Mouse (Mus musculus): ENCODE results near the gene Gm17387. TPM values are rescaled to one million over a fixed set of nuclear protein-coding genes. Genes with fewer than 3 reads are reported as not detected.

Gene Gm17387
- total and polyA plus RNA-seq, 3 experiments = not detected

DNA sequence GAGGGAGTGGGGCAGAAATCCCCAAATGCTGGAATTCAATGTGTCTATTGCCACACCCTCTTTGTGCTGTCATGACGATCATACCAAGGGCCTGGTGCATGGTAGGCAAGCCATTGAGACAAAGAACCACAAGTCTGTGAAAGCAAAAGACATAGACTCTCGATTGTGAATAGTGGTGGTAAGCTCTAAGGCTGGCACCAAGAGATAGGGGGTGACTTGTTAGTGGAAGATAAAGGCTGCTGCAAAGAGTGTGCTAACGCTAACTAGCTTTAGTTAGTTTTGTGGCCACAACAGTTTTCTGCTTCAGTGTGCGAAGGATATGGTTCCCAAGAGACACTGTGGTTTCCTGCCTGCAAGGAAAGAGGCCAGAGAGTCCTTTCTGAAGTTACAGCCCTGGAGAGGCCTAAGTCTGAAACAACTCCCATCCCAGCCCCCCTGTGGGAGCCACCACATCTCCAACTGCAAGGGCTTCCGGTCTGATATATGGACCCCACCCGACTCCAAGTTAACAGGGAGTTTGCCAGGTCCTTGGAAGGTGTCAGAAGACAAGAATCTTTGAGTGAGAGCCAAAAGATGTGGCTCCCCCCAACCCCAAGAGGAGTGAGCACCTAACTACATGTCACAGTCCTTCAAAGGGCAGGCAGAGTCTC lies 18.1 kb downstream of the Gm17387 start:
- H3K27ac ChIP-seq (ENCODE audit: control insufficient read depth, low read depth, low read length) = peak overlapping the region; percentile 81
- H3K4me1 ChIP-seq (ENCODE audit: control insufficient read depth in 1 of 2, insufficient read depth in 2 of 2, low read length in 2 of 2) = peaks cover 2 to 21% of the 10 kb centered on the region in 2 experiments
- H3K4me3 ChIP-seq (ENCODE audit: control insufficient read depth in 1 of 2, insufficient read depth in 1 of 2, low read depth in 2 of 2, low read length in 2 of 2) = peak overlapping the region; percentile 45 to 49
- TF ChIP-seq ELF1 (IDR thresholded peaks at IDR 0.05; ENCODE audit: low read depth, low read length) (no peak), UBTF (IDR thresholded peaks at IDR 0.05; ENCODE audit: borderline replicate concordance, insufficient read depth, low read depth, low read length) (no peak), ZMIZ1 (IDR thresholded peaks at IDR 0.05; ENCODE audit: low read depth, low read length) (0 out of 2 replicates have a peak, but pooled peaks have one; percentile 43), RAD21 (IDR thresholded peaks at IDR 0.05; ENCODE audit: low read depth, low read length) (no peak), ZKSCAN1 (IDR thresholded peaks at IDR 0.05; ENCODE audit: low read depth, low read length) (no peak), EP300 (IDR thresholded peaks at IDR 0.05; ENCODE audit: low read depth in 1 of 2, low read length in 2 of 2) (peak; percentile 67 to 80), TAL1 (IDR thresholded peaks at IDR 0.05; ENCODE audit: low read length) (peak; percentile 88), ZNF384 (IDR thresholded peaks at IDR 0.05; ENCODE audit: low read depth, low read length) (no peak), MAFK (IDR thresholded peaks at IDR 0.05; ENCODE audit: borderline replicate concordance, low read depth, low read length) (0 out of 2 replicates have a peak, but pooled peaks have one; percentile 10), MAZ (IDR thresholded peaks at IDR 0.05; ENCODE audit: low read depth, low read length) (peak; percentile 16; the same call in 1 of the 2 replicates), E2F4 (IDR thresholded peaks at IDR 0.05; ENCODE audit: borderline replicate concordance, low read depth, low read length) (no peak), TBP (IDR thresholded peaks at IDR 0.05; ENCODE audit: low read depth, low read length) (no peak; the same call in 1 of the 2 replicates), USF1 (IDR thresholded peaks at IDR 0.05; ENCODE audit: low read depth, low read length) (no peak), MXI1 (IDR thresholded peaks at IDR 0.05; ENCODE audit: low read depth, low read length) (peak; percentile 46), HCFC1 (IDR thresholded peaks at IDR 0.05; ENCODE audit: low read depth, low read length) (no peak), NELFE (IDR thresholded peaks at IDR 0.05; ENCODE audit: low read depth, low read length) (0 out of 2 replicates have a peak, but pooled peaks have one; percentile 20), BHLHE40 (IDR thresholded peaks at IDR 0.05; ENCODE audit: borderline replicate concordance, low read depth, low read length) (peak; percentile 46; the same call in 1 of the 2 replicates), GATA1 (IDR thresholded peaks at IDR 0.05; ENCODE audit: low read depth, low read length) (peak; percentile 77), TCF12 (IDR thresholded peaks at IDR 0.05; ENCODE audit: low read depth, low read length) (peak; percentile 78), ETS1 (IDR thresholded peaks at IDR 0.05; ENCODE audit: low read depth, low read length) (peak; percentile 23; the same call in 1 of the 2 replicates), CHD2 (IDR thresholded peaks at IDR 0.05; ENCODE audit: low read length) (no peak), CHD1 (IDR thresholded peaks at IDR 0.05; ENCODE audit: low read depth, low read length) (no peak), RCOR1 (IDR thresholded peaks at IDR 0.05; ENCODE audit: low read depth, low read length) (peak; percentile 62; the same call in 1 of the 2 replicates), SIN3A (IDR thresholded peaks at IDR 0.05; ENCODE audit: low read length) (peak; percentile 55; the same call in 1 of the 2 replicates), MEF2A (IDR thresholded peaks at IDR 0.05; ENCODE audit: extremely low read depth, insufficient replicate concordance, low read depth, low read length, poor library complexity, severe bottlenecking) (no peak), GABPA (IDR thresholded peaks at IDR 0.05; ENCODE audit: low read depth, low read length) (no peak), MYC (IDR thresholded peaks at IDR 0.05; ENCODE audit: low read depth, low read length) (0 out of 2 replicates have a peak, but pooled peaks have one; percentile 26), POLR2AphosphoS5 (IDR thresholded peaks at IDR 0.05; ENCODE audit: borderline replicate concordance, low read depth, low read length) (no peak), MYB (IDR thresholded peaks at IDR 0.05; ENCODE audit: low read depth, low read length) (peak; percentile 28; the same call in 1 of the 2 replicates), POLR2AphosphoS2 (IDR thresholded peaks at IDR 0.05; ENCODE audit: low read length) (no peak), POLR2A (IDR thresholded peaks at IDR 0.05; ENCODE audit: control insufficient read depth in 1 of 2, insufficient read depth in 1 of 2, low read depth in 1 of 2, low read length in 2 of 2, poor library complexity in 1 of 2) (no peak), KAT2A (conservative IDR thresholded peaks at IDR 0.05; ENCODE audit: low read depth, low read length) (no peak), ZC3H11A (IDR thresholded peaks at IDR 0.05; ENCODE audit: low read depth, low read length) (peak; percentile 11), SMC3 (IDR thresholded peaks at IDR 0.05; ENCODE audit: low read depth, low read length) (peak; percentile 1; the same call in 1 of the 2 replicates), CTCF (IDR thresholded peaks at IDR 0.05 in 2 of 3, conservative IDR thresholded peaks at IDR 0.05 in 1 of 3; ENCODE audit: control insufficient read depth in 1 of 3, insufficient read depth in 1 of 3, low read depth in 2 of 3, low read length in 3 of 3, poor library complexity in 1 of 3, severe bottlenecking in 1 of 3) (no peak), JUND (IDR thresholded peaks at IDR 0.05; ENCODE audit: low read depth, low read length) (no peak)

More for the DNA sequence above, 18.1 kb downstream of the Gm17387 start:
- Histone ChIP-seq H3K27me3 (ENCODE audit: control insufficient read depth in 1 of 2, insufficient read depth in 2 of 2, low read length in 2 of 2) (no peaks in the 10 kb centered on the region), H3K79me2 (ENCODE audit: control insufficient read depth, insufficient read depth, low read length, poor library complexity) (no peaks in the 10 kb centered on the region), H3K9ac (ENCODE audit: control insufficient read depth, low read depth, low read length, poor library complexity, severe bottlenecking) (peak overlapping the region; percentile 50), H3K36me3 (ENCODE audit: control insufficient read depth in 1 of 2, insufficient read depth in 2 of 2, low read length in 2 of 2) (peaks cover 0 to 6% of the 10 kb centered on the region in 2 experiments; a peak in 2 of 4 replicates), H3K9me3 (replicated peaks; ENCODE audit: insufficient read depth, low read length) (no peaks in the 10 kb centered on the region)
- DNase-seq (ENCODE audit: low read depth, low spot score) = peak; percentile 83
